Mouse (Mus musculus): ENCODE measurements at regions not wholly inside any gene's neighbourhood (a gene's known extent, or its start where the extent isn't known, plus 50 kb on each side); places are given as distances from the start of the nearest gene placed in this dataset.

DNA sequence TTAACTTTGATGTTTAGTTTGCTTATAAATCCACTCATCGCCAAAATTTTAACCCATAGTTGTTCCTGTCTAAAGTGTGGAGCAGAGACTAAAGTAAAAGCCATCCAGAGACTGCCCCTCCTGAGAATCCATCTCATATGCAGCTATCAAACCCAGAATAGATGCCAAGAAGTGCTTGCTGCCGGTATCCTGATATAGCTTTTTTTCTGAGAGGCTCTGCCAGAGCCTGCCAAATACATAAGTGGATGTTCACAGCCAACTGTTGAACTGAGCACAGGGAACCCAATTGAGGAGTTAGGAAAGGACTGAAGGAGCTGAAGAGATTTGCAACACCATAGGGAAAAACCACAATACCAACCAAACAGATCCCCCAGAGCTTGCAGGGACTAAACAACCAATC, 600.3 kb downstream of the Hdgfl1 start:
- TF ChIP-seq CTCF (IDR thresholded peaks at IDR 0.05; ENCODE audit: borderline replicate concordance, control insufficient read depth, extremely low read depth, insufficient read depth, low read length, poor library complexity) = no peak
- TF ChIP-seq POLR2A (IDR thresholded peaks at IDR 0.05; ENCODE audit: control insufficient read depth, extremely low read depth, insufficient read depth, low read length, poor library complexity) = no peak
- WGBS = 77% methylated on average over 2 of the region's 2 CpGs
- Histone ChIP-seq H3K4me3 (ENCODE audit: control insufficient read depth, insufficient read depth, low read length) (no peak overlapping the region), H3K4me1 (replicated peaks; ENCODE audit: control insufficient read depth, insufficient read depth, low read length) (no peaks in the 10 kb centered on the region), H3K36me3 (ENCODE audit: control insufficient read depth, insufficient read depth, low read length) (no peaks in the 10 kb centered on the region), H3K27ac (ENCODE audit: control insufficient read depth, insufficient read depth, low read length) (no peak overlapping the region), H3K27me3 (ENCODE audit: control insufficient read depth, insufficient read depth, low read length) (no peaks in the 10 kb centered on the region)
- DNase-seq = no peak

DNA sequence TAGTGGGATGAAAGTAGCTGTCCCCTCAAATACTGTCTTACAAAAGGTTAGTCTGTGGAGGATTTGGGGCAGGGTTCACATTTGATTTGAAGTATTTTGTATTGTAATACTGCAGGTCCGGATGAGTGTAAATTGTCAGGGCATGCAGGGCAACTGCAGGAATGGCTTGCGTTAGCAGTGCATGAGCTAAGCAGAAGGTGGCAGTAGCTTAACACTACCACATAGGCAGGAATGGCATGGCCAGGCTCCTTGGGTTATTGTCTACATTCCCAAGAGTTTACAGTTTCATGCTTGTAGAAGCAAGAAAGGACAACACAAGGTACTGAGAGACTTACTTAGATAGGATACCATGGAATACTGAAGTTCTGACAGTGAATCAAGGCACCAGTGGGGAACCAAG, 611.3 kb downstream of the Hdgfl1 start:
- no peak for DNase-seq
- Histone ChIP-seq H3K4me1 (replicated peaks; ENCODE audit: control insufficient read depth, insufficient read depth, low read length) (no peaks in the 10 kb centered on the region), H3K27ac (ENCODE audit: control insufficient read depth, insufficient read depth, low read length) (no peak overlapping the region), H3K27me3 (ENCODE audit: control insufficient read depth, insufficient read depth, low read length) (no peaks in the 10 kb centered on the region), H3K36me3 (ENCODE audit: control insufficient read depth, insufficient read depth, low read length) (no peaks in the 10 kb centered on the region), H3K4me3 (ENCODE audit: control insufficient read depth, insufficient read depth, low read length) (no peak overlapping the region)
- WGBS = 95% methylated on average over 2 of the region's 2 CpGs
- no peak for TF ChIP-seq POLR2A (IDR thresholded peaks at IDR 0.05; ENCODE audit: control insufficient read depth, extremely low read depth, insufficient read depth, low read length, poor library complexity)
- TF ChIP-seq CTCF (IDR thresholded peaks at IDR 0.05; ENCODE audit: borderline replicate concordance, control insufficient read depth, extremely low read depth, insufficient read depth, low read length, poor library complexity) = no peak

DNA sequence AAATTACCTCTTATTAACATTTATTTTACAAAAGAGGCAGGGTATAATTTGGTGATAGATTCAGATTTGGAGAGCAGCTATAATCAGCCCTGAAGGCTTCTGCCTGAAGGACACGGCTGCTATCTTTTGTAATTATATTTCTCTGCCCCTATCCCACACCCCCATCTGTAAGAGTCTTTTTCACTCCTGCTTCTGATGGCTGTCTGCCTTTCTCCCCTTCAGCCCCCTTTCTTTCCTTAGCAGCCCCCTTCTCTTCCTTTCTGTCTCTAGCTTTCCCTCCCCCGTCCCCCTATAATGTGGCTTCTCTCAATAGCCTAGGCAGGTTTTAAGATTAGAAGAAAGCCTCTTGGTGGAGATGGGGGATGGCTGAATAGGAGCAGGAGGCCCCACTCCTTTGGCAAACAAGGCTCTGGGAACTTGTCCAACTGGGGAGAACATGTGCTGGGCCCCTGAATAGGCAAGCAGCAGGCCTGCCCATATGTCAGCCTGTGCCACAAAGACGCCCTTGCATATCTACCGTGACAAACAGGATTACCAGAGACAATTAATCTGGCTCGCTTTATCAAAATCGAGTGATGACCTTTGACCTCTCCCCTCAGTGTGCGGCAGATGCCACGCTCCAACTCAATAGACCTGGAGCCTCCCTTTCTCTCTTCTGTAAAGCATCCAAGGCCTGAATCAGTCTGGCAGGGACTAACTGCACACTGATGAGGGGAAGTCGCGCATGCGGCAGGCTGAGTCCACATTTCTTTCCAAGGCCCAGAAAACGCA, 615.1 kb downstream of the Hdgfl1 start:
- no peak for DNase-seq
- 94% methylated on average over 12 of the region's 12 CpGs for WGBS
- no peak overlapping the region for H3K27ac ChIP-seq (ENCODE audit: control insufficient read depth, insufficient read depth, low read length)
- H3K27me3 ChIP-seq (ENCODE audit: control insufficient read depth, insufficient read depth, low read length) = no peaks in the 10 kb centered on the region
- TF ChIP-seq POLR2A (IDR thresholded peaks at IDR 0.05; ENCODE audit: control insufficient read depth, extremely low read depth, insufficient read depth, low read length, poor library complexity) = no peak
- TF ChIP-seq CTCF (IDR thresholded peaks at IDR 0.05; ENCODE audit: borderline replicate concordance, control insufficient read depth, extremely low read depth, insufficient read depth, low read length, poor library complexity) = no peak
- no peaks in the 10 kb centered on the region for H3K36me3 ChIP-seq (ENCODE audit: control insufficient read depth, insufficient read depth, low read length)
- H3K4me1 ChIP-seq (replicated peaks; ENCODE audit: control insufficient read depth, insufficient read depth, low read length) = no peaks in the 10 kb centered on the region
- H3K4me3 ChIP-seq (ENCODE audit: control insufficient read depth, insufficient read depth, low read length) = no peak overlapping the region

DNA sequence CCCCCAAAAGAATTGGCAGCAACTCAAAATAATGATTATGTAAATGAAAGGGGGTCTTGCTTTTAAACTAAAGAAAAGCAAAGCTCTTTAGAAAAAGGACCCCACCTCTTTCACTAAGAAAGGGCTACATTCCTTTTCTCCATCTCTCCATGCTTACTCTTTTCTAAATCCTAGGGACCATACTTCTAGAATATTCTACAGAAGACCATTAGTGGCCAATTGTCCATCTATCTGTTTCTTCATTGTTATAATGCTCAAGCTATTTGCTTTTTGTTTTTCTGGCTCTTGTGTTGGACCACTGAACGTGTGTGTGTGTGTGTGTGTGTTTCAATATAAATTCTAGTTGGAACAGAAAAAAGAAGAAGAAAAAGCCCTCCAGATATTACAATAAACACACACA, 615.7 kb downstream of the Hdgfl1 start:
- Histone ChIP-seq H3K4me1 (replicated peaks; ENCODE audit: control insufficient read depth, insufficient read depth, low read length) (no peaks in the 10 kb centered on the region), H3K27ac (ENCODE audit: control insufficient read depth, insufficient read depth, low read length) (no peak overlapping the region), H3K27me3 (ENCODE audit: control insufficient read depth, insufficient read depth, low read length) (no peaks in the 10 kb centered on the region), H3K36me3 (ENCODE audit: control insufficient read depth, insufficient read depth, low read length) (no peaks in the 10 kb centered on the region), H3K4me3 (ENCODE audit: control insufficient read depth, insufficient read depth, low read length) (no peak overlapping the region)
- 67% methylated on average over 1 of the region's 1 CpGs for WGBS
- no peak for DNase-seq
- no peak for TF ChIP-seq POLR2A (IDR thresholded peaks at IDR 0.05; ENCODE audit: control insufficient read depth, extremely low read depth, insufficient read depth, low read length, poor library complexity)
- TF ChIP-seq CTCF (IDR thresholded peaks at IDR 0.05; ENCODE audit: borderline replicate concordance, control insufficient read depth, extremely low read depth, insufficient read depth, low read length, poor library complexity) = no peak

DNA sequence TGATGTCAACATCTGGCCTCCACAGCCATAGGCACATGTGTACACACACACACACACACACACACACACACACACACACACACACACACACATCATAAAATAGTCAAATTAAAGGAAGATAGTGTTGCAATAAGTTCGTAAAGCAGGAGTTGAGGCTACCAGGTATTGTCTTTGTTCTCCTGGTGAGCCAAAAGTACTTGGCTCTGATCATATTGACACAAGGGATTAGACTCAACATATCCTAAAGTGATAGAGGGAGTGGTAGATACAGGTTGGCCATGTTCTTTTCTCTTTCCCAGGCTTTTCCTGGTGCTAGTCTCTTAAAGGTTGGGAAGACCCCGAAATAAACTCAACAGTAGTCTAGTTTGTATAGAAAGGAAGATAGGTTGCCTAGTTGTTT, 616.9 kb downstream of the Hdgfl1 start:
- no peak for DNase-seq
- no peak overlapping the region for H3K27ac ChIP-seq (ENCODE audit: control insufficient read depth, insufficient read depth, low read length)
- H3K36me3 ChIP-seq (ENCODE audit: control insufficient read depth, insufficient read depth, low read length) = no peaks in the 10 kb centered on the region
- no peak overlapping the region for H3K4me3 ChIP-seq (ENCODE audit: control insufficient read depth, insufficient read depth, low read length)
- WGBS = 87% methylated on average over 2 of the region's 2 CpGs
- H3K27me3 ChIP-seq (ENCODE audit: control insufficient read depth, insufficient read depth, low read length) = no peaks in the 10 kb centered on the region
- no peaks in the 10 kb centered on the region for H3K4me1 ChIP-seq (replicated peaks; ENCODE audit: control insufficient read depth, insufficient read depth, low read length)
- TF ChIP-seq CTCF (IDR thresholded peaks at IDR 0.05; ENCODE audit: borderline replicate concordance, control insufficient read depth, extremely low read depth, insufficient read depth, low read length, poor library complexity) = no peak
- no peak for TF ChIP-seq POLR2A (IDR thresholded peaks at IDR 0.05; ENCODE audit: control insufficient read depth, extremely low read depth, insufficient read depth, low read length, poor library complexity)

DNA sequence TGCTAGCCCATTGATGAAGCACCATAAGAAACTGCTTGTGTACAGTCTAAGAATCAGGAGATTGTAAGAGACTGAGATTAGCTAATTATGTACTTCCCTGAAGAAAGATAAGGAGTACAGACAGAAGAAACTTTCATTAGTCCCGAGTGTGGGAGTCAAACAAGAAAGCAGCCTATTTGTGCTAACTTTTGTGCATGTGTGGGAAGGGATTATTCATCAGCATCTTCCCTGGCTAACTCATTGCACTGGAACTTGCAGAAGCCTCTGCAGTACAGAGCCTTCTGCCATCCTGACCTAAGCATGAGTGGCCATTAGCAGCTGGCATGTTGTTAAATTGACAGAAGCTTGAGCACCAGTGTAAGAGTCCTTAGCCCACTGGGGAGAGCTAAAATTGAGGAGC, 619.5 kb downstream of the Hdgfl1 start:
- no peak for DNase-seq
- Histone ChIP-seq H3K27me3 (ENCODE audit: control insufficient read depth, insufficient read depth, low read length) (no peaks in the 10 kb centered on the region), H3K27ac (ENCODE audit: control insufficient read depth, insufficient read depth, low read length) (no peak overlapping the region), H3K4me1 (replicated peaks; ENCODE audit: control insufficient read depth, insufficient read depth, low read length) (no peaks in the 10 kb centered on the region), H3K36me3 (ENCODE audit: control insufficient read depth, insufficient read depth, low read length) (no peaks in the 10 kb centered on the region), H3K4me3 (ENCODE audit: control insufficient read depth, insufficient read depth, low read length) (no peak overlapping the region)
- WGBS = 89% methylated on average over 1 of the region's 1 CpGs
- TF ChIP-seq POLR2A (IDR thresholded peaks at IDR 0.05; ENCODE audit: control insufficient read depth, extremely low read depth, insufficient read depth, low read length, poor library complexity) (no peak), CTCF (IDR thresholded peaks at IDR 0.05; ENCODE audit: borderline replicate concordance, control insufficient read depth, extremely low read depth, insufficient read depth, low read length, poor library complexity) (no peak)

DNA sequence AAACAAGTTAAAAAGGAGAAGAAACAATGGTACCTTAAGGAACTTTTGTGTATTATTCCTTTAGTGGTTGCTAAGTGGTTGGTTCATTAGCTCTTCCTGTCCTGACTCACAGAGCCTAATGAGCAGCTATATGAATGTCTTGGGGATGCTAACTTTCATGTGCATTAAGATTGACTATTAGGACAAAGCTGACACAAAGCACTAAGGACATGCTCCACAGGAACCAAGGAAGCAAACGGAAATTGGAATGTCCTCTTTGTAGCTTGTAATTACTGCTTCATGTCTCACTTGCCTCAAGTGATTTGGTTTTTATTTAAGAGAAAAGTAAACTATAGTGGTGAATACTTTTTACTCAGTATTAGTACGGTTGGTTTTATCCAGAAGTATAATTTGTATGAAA, 627.2 kb downstream of the Hdgfl1 start:
- H3K36me3 ChIP-seq (ENCODE audit: control insufficient read depth, insufficient read depth, low read length) = no peaks in the 10 kb centered on the region
- no peak overlapping the region for H3K27ac ChIP-seq (ENCODE audit: control insufficient read depth, insufficient read depth, low read length)
- no peak overlapping the region for H3K4me3 ChIP-seq (ENCODE audit: control insufficient read depth, insufficient read depth, low read length)
- H3K4me1 ChIP-seq (replicated peaks; ENCODE audit: control insufficient read depth, insufficient read depth, low read length) = no peaks in the 10 kb centered on the region
- TF ChIP-seq POLR2A (IDR thresholded peaks at IDR 0.05; ENCODE audit: control insufficient read depth, extremely low read depth, insufficient read depth, low read length, poor library complexity) = no peak
- no peak for DNase-seq
- no peaks in the 10 kb centered on the region for H3K27me3 ChIP-seq (ENCODE audit: control insufficient read depth, insufficient read depth, low read length)
- 95% methylated on average over 2 of the region's 2 CpGs for WGBS
